Mouse (Mus musculus): Measurements from ENCODE around the gene Lmntd1.
A peak's percentile ranks its signal among the peaks of the same experiment; 100 is the strongest.

The Lmntd1 gene

GRCm38 (mm10) chr6:145483318-145483674, 130.8 kb downstream of the Lmntd1 start:
- no peak for DNase-seq

DNA sequence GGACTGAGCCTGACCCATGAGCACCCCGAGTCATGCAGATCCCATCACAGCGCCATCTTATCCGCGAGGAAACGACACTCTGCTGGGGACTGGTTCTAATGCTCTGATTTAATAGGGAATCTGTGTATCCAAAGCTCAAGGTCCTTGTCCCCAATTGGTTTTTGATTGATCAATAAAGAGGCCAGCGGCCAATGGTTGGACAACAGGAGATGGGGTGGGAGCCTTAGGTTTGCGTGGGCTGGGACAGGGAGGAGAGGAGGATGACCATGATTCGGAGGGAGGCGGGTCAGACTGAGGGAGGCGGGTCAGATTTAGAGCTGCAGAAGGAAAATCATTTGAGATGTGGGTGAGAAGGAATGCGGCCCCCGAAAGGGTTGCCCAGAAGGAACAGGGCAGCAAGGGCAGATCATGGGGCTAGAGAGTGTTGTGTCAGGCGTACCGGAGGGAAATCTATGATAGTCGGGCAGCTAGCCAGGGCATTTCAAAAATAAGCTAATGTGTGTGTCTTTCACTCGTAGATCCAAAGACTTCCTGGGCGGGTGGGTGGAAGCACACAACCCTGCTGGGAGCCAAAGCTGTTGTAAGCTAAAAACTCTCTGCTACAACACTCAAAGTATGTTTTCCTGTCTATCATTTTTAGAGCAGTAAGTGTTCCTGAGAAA, 131.3 kb downstream of the Lmntd1 start:
- DNase-seq, result no peak

- DNase-seq, result no peak
Observed at GRCm38 (mm10) chr6:145481938-145482337, 132.2 kb downstream of the Lmntd1 start.

DNA sequence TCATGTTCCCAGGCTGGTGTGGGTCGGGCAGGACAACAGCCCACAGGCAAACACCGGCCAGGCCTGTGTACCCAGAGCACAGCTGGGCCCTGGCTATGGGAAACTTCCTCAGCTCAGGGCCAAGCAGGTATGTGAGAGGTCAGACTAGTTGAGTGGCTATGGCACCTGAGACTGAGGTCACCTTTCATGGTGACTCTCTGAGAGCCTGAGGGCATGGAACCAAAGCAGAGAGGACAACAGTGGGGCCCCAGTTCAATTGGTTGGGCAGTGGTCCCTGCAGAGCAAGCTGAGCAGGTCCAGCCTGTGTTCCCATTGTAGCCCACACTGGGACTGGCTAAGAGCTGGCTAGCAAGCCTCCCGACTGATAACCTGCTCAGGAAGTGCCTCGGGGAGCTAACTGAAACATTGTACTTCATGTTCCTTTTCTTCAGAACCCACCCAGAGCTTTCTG, 135.3 kb downstream of the Lmntd1 start:
- no peak for DNase-seq

DNA sequence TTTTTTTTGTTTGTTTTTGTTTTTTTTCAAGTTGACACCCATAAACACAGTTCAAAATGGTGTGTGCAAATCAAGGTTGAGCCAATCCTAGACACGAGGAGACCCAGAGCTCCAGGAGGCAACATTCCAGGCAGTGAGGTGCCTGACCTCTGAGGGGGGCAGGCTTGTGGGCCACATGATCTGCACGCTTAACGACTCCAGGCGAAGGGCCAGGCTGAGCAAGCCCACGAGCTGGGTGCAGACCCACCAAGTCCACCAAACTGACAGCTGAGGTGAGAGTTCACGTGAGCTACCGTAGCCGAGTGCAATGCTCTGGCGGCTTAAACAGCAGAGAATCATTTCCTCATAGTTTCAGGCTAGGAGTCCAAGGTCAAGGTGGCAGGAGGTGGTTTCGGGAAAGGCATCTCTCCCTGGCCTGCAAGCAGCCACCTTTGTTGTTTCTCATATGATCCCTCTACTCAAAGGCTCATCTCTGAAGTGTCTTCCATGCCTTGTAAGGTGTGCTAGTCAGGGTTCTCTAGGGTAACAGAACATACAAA, 136.7 kb downstream of the Lmntd1 start:
- DNase-seq, result no peak

DNA sequence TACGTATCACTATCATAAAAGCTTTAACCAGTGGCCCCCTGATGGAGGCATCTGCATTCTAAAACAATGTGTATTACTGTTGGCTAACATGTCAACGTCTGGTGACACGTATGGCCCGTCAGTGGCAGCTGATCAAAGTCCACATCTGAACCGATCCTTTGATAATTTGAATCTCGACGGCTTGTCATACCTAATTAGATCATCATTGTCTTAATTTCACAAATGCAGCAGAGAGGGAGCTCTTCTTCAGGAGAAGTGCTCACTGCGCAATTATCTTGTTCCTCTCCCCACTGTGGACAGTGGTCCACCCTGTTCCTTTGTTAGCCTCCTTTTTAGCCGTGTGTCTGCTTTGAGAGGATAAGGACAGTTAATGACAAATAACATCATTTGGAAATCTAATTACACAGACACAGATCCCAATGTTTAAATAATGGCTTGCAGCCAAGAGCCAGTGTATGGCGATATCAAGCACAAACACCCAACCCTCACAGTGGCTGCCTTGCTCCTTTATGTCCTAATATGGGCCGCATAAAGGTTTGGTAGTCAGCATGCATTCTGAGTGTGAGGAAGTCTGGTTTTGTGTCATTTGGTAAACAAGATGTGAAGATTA, 142.4 kb downstream of the Lmntd1 start:
- no peak for DNase-seq

- DNase-seq, result no peak
Observed at GRCm38 (mm10) chr6:145469260-145469943, 144.7 kb downstream of the Lmntd1 start.

GRCm38 (mm10) chr6:145464027-145464426, 150.1 kb downstream of the Lmntd1 start:
- no peak for DNase-seq

DNA sequence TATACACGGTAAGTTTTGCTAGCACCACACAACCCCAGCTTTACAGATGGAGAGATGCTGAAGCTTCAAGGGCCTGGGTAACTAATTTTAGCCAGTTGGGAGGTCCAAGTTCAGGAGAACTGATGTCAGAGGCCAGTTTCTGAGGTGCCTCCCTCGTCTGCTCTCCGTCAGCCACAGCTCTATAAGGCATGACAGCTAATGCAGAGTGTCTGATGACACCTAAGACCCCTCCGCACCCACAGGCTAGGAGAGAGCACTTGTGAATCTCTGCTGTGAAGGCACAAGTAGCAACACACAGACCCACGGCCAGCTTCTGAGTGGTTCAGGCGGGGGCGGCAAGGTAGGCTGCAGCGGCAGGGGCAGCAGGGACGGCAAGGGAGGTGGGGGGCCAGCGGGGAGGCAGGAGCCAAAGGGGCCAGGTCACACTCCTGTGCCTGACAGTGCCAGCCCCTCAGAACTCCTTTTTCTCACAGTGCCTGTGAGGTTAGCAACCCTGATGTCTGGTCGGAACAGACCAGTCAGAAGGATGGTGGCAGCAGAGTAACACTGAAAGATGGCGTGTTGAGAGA, 151.4 kb downstream of the Lmntd1 start:
- no peak for DNase-seq

DNA sequence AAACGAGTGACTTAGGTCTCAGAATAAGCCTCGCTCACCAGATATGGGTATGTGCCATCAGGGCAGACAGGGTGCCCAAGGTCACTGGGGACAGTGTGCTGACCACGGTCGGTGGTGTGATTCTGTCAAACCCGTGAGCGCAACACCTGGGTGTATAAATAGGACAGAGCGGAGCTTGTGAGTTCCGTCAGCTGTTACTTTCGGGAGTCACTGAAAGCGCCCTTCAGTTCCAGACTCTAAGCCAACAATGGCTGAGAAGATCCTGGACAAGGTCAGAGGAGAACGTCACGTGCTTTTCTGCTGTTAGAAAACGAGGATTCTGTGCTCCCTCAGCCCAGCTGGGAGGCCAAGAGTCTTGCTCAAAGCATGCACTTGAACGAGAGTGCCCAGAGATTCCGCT, 157.1 kb downstream of the Lmntd1 start:
- DNase-seq, result no peak

- no peak for DNase-seq
Observed at GRCm38 (mm10) chr6:145450628-145451403, 163.3 kb downstream of the Lmntd1 start.

- no peak for DNase-seq
Observed at GRCm38 (mm10) chr6:145448361-145448760, 165.8 kb downstream of the Lmntd1 start.

GRCm38 (mm10) chr6:145445811-145446500, 168.2 kb downstream of the Lmntd1 start:
- no peak for DNase-seq

DNA sequence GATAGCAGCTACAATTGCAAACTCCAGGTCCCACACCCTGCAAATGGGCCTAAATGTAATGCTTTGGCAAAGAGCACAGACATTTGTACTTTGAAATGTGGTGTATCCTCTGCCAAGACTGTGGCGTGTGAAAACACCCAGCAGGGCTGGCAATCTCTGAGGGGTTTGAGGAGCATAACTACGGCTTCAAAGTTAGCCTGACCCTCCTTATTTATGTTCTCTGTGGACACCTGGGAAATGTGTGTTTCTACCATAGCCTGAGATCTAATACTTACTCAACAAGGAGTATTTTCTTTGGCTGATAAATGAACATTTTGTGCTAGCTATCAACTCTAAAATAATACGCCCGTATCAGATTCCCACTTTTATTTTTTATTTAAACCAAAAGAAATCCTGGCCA, 168.7 kb downstream of the Lmntd1 start:
- DNase-seq, result no peak

- no peak for DNase-seq
Observed at GRCm38 (mm10) chr6:145442786-145443185, 171.3 kb downstream of the Lmntd1 start.

DNA sequence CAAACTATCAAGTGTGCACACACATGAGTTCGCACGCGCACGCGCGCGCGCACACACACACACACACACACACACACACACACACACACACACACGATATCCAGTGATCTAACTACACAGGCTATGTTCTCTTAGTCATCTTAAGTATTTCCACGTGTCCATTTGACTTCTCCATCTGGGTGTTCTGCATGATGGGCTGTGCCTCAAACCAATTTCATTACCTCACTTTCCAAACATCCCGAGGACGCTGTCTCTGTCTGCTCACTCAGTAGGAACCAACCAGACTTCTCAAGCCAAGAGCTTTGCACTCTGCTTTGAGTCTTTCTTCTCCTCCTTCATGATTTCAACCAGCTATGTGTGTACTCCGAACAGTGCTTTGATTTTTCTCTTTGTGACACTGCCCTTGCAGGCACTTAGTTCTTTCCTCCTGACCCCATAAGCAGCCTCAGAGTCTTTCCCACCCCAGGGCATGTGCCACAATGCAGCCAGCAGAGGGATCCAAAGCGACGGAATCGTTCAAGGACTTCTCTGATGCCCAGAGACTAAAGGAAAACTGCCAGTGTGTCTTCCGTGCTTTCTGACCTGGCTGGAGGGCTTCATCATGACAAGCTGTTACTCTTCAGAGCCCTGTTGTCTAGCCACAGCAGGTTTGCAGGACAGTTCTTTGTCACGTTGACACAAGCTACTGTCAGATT, 172.6 kb downstream of the Lmntd1 start:
- DNase-seq, result peak; percentile 29

- DNase-seq, result no peak
Observed at GRCm38 (mm10) chr6:145438851-145439250, 175.3 kb downstream of the Lmntd1 start.

DNA sequence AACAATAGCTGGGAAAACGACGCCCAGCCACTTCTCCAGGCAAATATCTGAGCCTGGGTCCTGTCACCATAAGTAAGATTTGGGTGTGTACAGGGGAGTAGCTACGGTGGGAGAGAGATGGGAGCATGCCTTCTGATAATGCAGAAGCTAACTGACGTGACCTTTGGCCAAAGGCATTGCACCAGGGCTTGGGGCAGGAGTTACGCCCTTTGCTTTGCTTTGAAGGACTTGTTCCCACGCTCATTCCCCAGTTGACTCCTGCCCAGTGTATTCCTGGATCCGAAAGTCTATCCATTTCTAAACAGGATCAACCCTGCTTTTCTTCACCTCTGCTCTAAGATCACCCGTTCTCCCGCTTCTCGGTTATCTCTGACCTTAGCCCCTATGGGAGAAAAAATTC, 178.4 kb downstream of the Lmntd1 start:
- no peak for DNase-seq

DNA sequence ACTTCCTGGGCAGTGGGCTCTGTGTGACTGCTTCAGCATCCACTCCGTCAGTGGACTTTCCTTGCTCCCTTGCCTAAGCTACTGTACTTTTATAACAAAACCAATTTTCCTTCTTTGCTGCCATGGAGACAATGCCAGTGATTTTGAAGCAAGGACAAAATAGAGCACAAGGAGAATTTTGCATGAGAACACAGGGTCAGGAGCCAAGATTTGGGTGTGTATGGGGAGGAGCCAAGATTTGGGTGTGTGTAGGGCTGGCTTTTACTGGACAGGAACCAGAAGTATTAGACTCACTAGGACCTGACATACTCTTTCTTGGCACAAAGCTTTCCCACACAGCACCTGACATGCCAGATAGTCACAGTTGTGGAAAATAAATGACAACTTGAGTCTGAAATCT, 179.0 kb downstream of the Lmntd1 start:
- no peak for DNase-seq

DNA sequence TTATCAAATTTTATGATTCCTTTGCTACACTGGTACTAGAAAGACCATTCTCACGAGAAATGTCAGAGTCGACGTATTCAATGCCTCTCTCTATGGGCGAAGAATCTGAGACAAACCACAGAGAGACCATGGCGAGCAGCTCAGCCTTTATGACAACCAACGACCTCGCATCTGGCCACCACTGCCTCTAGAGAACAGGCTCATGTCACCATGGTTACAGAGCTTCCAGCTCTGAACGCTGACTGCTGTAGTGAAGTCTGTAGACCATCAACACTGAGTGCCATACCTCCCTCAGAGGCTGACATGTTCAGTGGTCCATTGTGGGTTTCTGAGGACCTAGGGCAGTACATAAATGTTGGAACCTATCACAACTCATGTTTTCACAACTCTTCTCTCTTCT, 180.2 kb downstream of the Lmntd1 start:
- no peak for DNase-seq
